Comparison of ENCODE assay signal across 18 mouse cellular contexts in the genomic region with DNA sequence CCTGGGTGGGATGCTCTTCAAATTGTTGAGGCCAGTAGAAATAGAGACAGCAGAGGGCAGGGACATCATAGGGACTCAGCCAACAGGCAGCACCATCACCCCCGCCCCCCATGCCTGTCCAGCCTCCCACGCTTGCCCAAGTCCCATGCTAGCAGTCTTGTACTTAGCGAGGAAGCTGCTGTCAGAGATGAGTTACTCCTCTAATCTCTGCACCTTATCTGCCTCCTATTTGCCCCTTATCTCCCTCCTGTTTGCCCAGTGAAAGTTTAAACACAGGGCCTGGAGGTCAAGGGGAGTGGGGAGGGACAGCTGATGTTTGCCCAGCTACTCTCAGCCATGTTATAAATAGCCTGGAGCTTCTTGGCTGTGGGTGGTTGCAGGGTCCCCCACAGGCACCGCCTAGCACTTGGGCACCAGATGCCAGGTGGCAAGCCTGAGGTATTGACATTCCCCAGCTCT. TPM values are rescaled to one million over a fixed set of nuclear protein-coding genes. Genes with fewer than 3 reads are reported as not detected.
DNase-seq lines count a peak whose midpoint lies in the region; ATAC-seq and TF ChIP-seq lines count a peak whose summit lies in the region.
"Had no signal": no experiment of that assay in that cellular context is flagged by ENCODE, and none has a peak within 500 bp of the region (broad histone marks: within the 10 kb centered on the region; RNA-seq: fewer than 3 reads in every experiment).

No protein-coding gene starts in this region.

- no peak for TF ChIP-seq POLR2A in thymus, adult 2 months (IDR thresholded peaks at IDR 0.05; ENCODE audit: control insufficient read depth, extremely low read depth, insufficient read depth, low read length, poor library complexity)

- no peaks in the 10 kb centered on the region for H3K36me3 ChIP-seq in hindbrain, embryonic 10.5 days
- H3K36me3 ChIP-seq in hindbrain, embryonic 11.5 days (ENCODE audit: control insufficient read depth, insufficient read depth, low read length) = no peaks in the 10 kb centered on the region
- H3K36me3 ChIP-seq in thymus, adult 2 months (ENCODE audit: control insufficient read depth, insufficient read depth, low read length) = no peaks in the 10 kb centered on the region
- no peaks in the 10 kb centered on the region for H3K36me3 ChIP-seq in heart, postnatal 0 days (replicated peaks; ENCODE audit: control insufficient read depth, insufficient read depth, low read length)
- no peaks in the 10 kb centered on the region for H3K36me3 ChIP-seq in stomach, embryonic 15.5 days
- H3K36me3 ChIP-seq: neural tube, embryonic 13.5 days had no signal

- no peak overlapping the region for H3K9ac ChIP-seq in hindbrain, embryonic 11.5 days (ENCODE audit: low read depth, low read length)
- no peak overlapping the region for H3K9ac ChIP-seq in heart, postnatal 0 days (replicated peaks; ENCODE audit: low read depth, low read length)
- no peak overlapping the region for H3K9ac ChIP-seq in stomach, embryonic 15.5 days
- H3K9ac ChIP-seq: neural tube, embryonic 13.5 days had no signal

- peak; percentile 63; the same call in 1 of the 2 replicates for TF ChIP-seq EP300 in heart, postnatal 0 days (IDR thresholded peaks at IDR 0.05; ENCODE audit: low read depth)

- H3K4me2 ChIP-seq in hindbrain, embryonic 11.5 days (replicated peaks; ENCODE audit: low read depth, low read length) = no peak overlapping the region
- no peak overlapping the region for H3K4me2 ChIP-seq in heart, postnatal 0 days (ENCODE audit: low read depth, low read length)
- no peak overlapping the region for H3K4me2 ChIP-seq in stomach, embryonic 15.5 days
- H3K4me2 ChIP-seq: midbrain, embryonic 11.5 days; neural tube, embryonic 13.5 days had no signal

- DNase-seq in hindbrain, embryonic 10.5 days (ENCODE audit: low spot score) = no peak
- DNase-seq in hindbrain, embryonic 11.5 days (ENCODE audit: low spot score) = no peak
- DNase-seq in thymus, adult 2 months = no peak
- no peak for DNase-seq in thymus, postnatal 36 days
- DNase-seq in heart, postnatal 0 days (ENCODE audit: low spot score) = peak; percentile 78
- DNase-seq in adrenal gland, postnatal 25 days = no peak
- DNase-seq in spleen, postnatal 14 days (ENCODE audit: low spot score in 2 of 2) = no peak
- DNase-seq: cerebellum, postnatal 14 days; kidney, postnatal 4 days; left cerebral cortex, postnatal 4 days; thymus, postnatal 4 days had no signal

- H3K27me3 ChIP-seq in hindbrain, embryonic 10.5 days (ENCODE audit: insufficient read depth, poor library complexity, severe bottlenecking) = no peaks in the 10 kb centered on the region; the same call in 1 of the 2 replicates
- H3K27me3 ChIP-seq in hindbrain, embryonic 11.5 days (ENCODE audit: control insufficient read depth, insufficient read depth, low read length) = no peaks in the 10 kb centered on the region
- H3K27me3 ChIP-seq in thymus, adult 2 months (ENCODE audit: control insufficient read depth, insufficient read depth, low read length) = no peaks in the 10 kb centered on the region
- no peaks in the 10 kb centered on the region for H3K27me3 ChIP-seq in heart, postnatal 0 days (ENCODE audit: control insufficient read depth, insufficient read depth, low read length)
- no peaks in the 10 kb centered on the region for H3K27me3 ChIP-seq in stomach, embryonic 15.5 days (replicated peaks)
- H3K27me3 ChIP-seq: neural tube, embryonic 13.5 days had no signal

- H3K4me3 ChIP-seq in hindbrain, embryonic 10.5 days = no peak overlapping the region
- H3K4me3 ChIP-seq in hindbrain, embryonic 11.5 days (ENCODE audit: low read depth, low read length) = no peak overlapping the region
- no peak overlapping the region for H3K4me3 ChIP-seq in thymus, adult 2 months (ENCODE audit: control insufficient read depth, insufficient read depth, low read length)
- no peak overlapping the region for H3K4me3 ChIP-seq in heart, postnatal 0 days (ENCODE audit: low read depth, low read length)
- H3K4me3 ChIP-seq in stomach, embryonic 15.5 days (replicated peaks) = no peak overlapping the region
- H3K4me3 ChIP-seq: erythroblast, embryonic 14.5 days; neural tube, embryonic 13.5 days had no signal

- H3K27ac ChIP-seq in hindbrain, embryonic 10.5 days = peak overlapping the region; percentile 46; the same call in 1 of the 2 replicates
- H3K27ac ChIP-seq in hindbrain, embryonic 11.5 days (ENCODE audit: low read depth, low read length) = no peak overlapping the region
- peak overlapping the region; percentile 4; the same call in 1 of the 2 replicates for H3K27ac ChIP-seq in thymus, adult 2 months (ENCODE audit: control insufficient read depth, insufficient read depth, low read length)
- peak overlapping the region; percentile 77 for H3K27ac ChIP-seq in heart, postnatal 0 days (ENCODE audit: low read depth)
- H3K27ac ChIP-seq in stomach, embryonic 15.5 days = peak overlapping the region; percentile 23
- H3K27ac ChIP-seq: neural tube, embryonic 13.5 days had no signal

- 65% methylated on average over 4 of the region's 4 CpGs for WGBS in hindbrain, embryonic 10.5 days
- 73% methylated on average over 4 of the region's 4 CpGs for WGBS in hindbrain, embryonic 11.5 days
- whole genome bisulfite sequencing in thymus, adult 2 months = 57% methylated on average over 4 of the region's 4 CpGs
- 24% methylated on average over 4 of the region's 4 CpGs for WGBS in heart, postnatal 0 days
- WGBS in stomach, embryonic 15.5 days = 30% methylated on average over 4 of the region's 4 CpGs

- no peaks in the 10 kb centered on the region for H3K9me3 ChIP-seq in hindbrain, embryonic 10.5 days
- H3K9me3 ChIP-seq in hindbrain, embryonic 11.5 days (ENCODE audit: control insufficient read depth, low read length) = no peaks in the 10 kb centered on the region
- H3K9me3 ChIP-seq in heart, postnatal 0 days (replicated peaks; ENCODE audit: control insufficient read depth, low read length) = no peaks in the 10 kb centered on the region
- no peaks in the 10 kb centered on the region for H3K9me3 ChIP-seq in stomach, embryonic 15.5 days
- H3K9me3 ChIP-seq: neural tube, embryonic 13.5 days had no signal

- ATAC-seq in hindbrain, embryonic 11.5 days (ENCODE audit: low FRiP score) = no peak
- peak; percentile 78 for ATAC-seq in heart, postnatal 0 days (ENCODE audit: insufficient read depth, low read depth)
- peak; percentile 61 for ATAC-seq in stomach, embryonic 15.5 days (ENCODE audit: insufficient read depth, low FRiP score, low read depth)
- ATAC-seq: hindbrain, embryonic 16.5 days had no signal

- TF ChIP-seq CTCF in thymus, adult 2 months (IDR thresholded peaks at IDR 0.05; ENCODE audit: borderline replicate concordance, control insufficient read depth, extremely low read depth, insufficient read depth, low read length, poor library complexity) = no peak
- TF ChIP-seq CTCF in heart, postnatal 0 days (IDR thresholded peaks at IDR 0.05; ENCODE audit: low read depth) = no peak

- peaks cover 41% of the 10 kb centered on the region for H3K4me1 ChIP-seq in hindbrain, embryonic 10.5 days (replicated peaks)
- H3K4me1 ChIP-seq in hindbrain, embryonic 11.5 days (replicated peaks; ENCODE audit: control insufficient read depth, insufficient read depth, low read length) = 0 out of 2 replicates have a peak, but pooled peaks cover 4% of the 10 kb centered on the region
- H3K4me1 ChIP-seq in thymus, adult 2 months (replicated peaks; ENCODE audit: control insufficient read depth, insufficient read depth, low read length) = peaks cover 52% of the 10 kb centered on the region
- peaks cover 45% of the 10 kb centered on the region for H3K4me1 ChIP-seq in heart, postnatal 0 days (ENCODE audit: control insufficient read depth, insufficient read depth)
- peaks cover 31% of the 10 kb centered on the region for H3K4me1 ChIP-seq in stomach, embryonic 15.5 days

RNA-seq across cellular contexts. Expression of gene Egfl7, which starts 23.2 kb away (rescaled TPM):
- polyA plus RNA-seq in hindbrain, embryonic 10.5 days (2016; fragmentation: Nextera tagmentation; extraction: Ambion mirVana) = 78.3 and 101 TPM in 2 replicates
- 62.7 and 65.2 TPM in 2 replicates for polyA plus RNA-seq in hindbrain, embryonic 11.5 days (2014; fragmentation: Nextera tagmentation; extraction: Ambion mirVana)
- 63.9 and 105 TPM in 2 replicates for polyA plus RNA-seq in thymus, adult 2 months (2012; rRNA removed)
- 375 and 401 TPM in 2 replicates for total RNA-seq in heart, postnatal 0 days (2014; rRNA removed; ENCODE audit: low replicate concordance)
- 158 and 159 TPM in 2 replicates for polyA plus RNA-seq in heart, postnatal 0 days (2015; fragmentation: Nextera tagmentation; extraction: Ambion mirVana)
- 121 and 128 TPM in 2 replicates for polyA plus RNA-seq in stomach, embryonic 15.5 days (2015; fragmentation: Nextera tagmentation; extraction: Ambion mirVana)
- 159 and 211 TPM in 2 replicates for total RNA-seq in adrenal gland, postnatal 25 days (2021)

RNA-seq across cellular contexts. Expression of gene Gm20532, which starts 29.9 kb away (rescaled TPM):
- polyA plus RNA-seq in hindbrain, embryonic 10.5 days (2016; fragmentation: Nextera tagmentation; extraction: Ambion mirVana) = not detected in 2 replicates
- not detected in 2 replicates for polyA plus RNA-seq in hindbrain, embryonic 11.5 days (2014; fragmentation: Nextera tagmentation; extraction: Ambion mirVana)
- not detected in 2 replicates for polyA plus RNA-seq in thymus, adult 2 months (2012; rRNA removed)
- not detected in 2 replicates for total RNA-seq in heart, postnatal 0 days (2014; rRNA removed; ENCODE audit: low replicate concordance)
- polyA plus RNA-seq in heart, postnatal 0 days (2015; fragmentation: Nextera tagmentation; extraction: Ambion mirVana) = not detected in 2 replicates
- not detected in 2 replicates for polyA plus RNA-seq in stomach, embryonic 15.5 days (2015; fragmentation: Nextera tagmentation; extraction: Ambion mirVana)
- not detected in 2 replicates for total RNA-seq in adrenal gland, postnatal 25 days (2021)
- total RNA-seq: gastrocnemius, adult 18-20 months; left cerebral cortex, postnatal 4 days had no signal
- polyA plus RNA-seq: brain, embryonic 14.5 days; erythroblast, embryonic 14.5 days; hindbrain, embryonic 16.5 days; midbrain, embryonic 11.5 days; neural tube, embryonic 13.5 days had no signal

RNA-seq across cellular contexts. Expression of gene Notch1, which starts 40.1 kb away (rescaled TPM):
- 39.1 and 46.4 TPM in 2 replicates for polyA plus RNA-seq in hindbrain, embryonic 10.5 days (2016; fragmentation: Nextera tagmentation; extraction: Ambion mirVana)
- polyA plus RNA-seq in hindbrain, embryonic 11.5 days (2014; fragmentation: Nextera tagmentation; extraction: Ambion mirVana) = 48.9 and 66.8 TPM in 2 replicates
- 159 and 219 TPM in 2 replicates for polyA plus RNA-seq in thymus, adult 2 months (2012; rRNA removed)
- total RNA-seq in heart, postnatal 0 days (2014; rRNA removed; ENCODE audit: low replicate concordance) = 54.0 and 63.3 TPM in 2 replicates
- 4.9 and 5.7 TPM in 2 replicates for polyA plus RNA-seq in heart, postnatal 0 days (2015; fragmentation: Nextera tagmentation; extraction: Ambion mirVana)
- 16.1 and 17.9 TPM in 2 replicates for polyA plus RNA-seq in stomach, embryonic 15.5 days (2015; fragmentation: Nextera tagmentation; extraction: Ambion mirVana)
- 17.7 and 24.8 TPM in 2 replicates for total RNA-seq in adrenal gland, postnatal 25 days (2021)

RNA-seq across cellular contexts. Expression of gene Agpat2, which starts 47.7 kb away (rescaled TPM):
- 12.3 and 13.5 TPM in 2 replicates for polyA plus RNA-seq in hindbrain, embryonic 10.5 days (2016; fragmentation: Nextera tagmentation; extraction: Ambion mirVana)
- polyA plus RNA-seq in hindbrain, embryonic 11.5 days (2014; fragmentation: Nextera tagmentation; extraction: Ambion mirVana) = 7.3 and 7.5 TPM in 2 replicates
- polyA plus RNA-seq in thymus, adult 2 months (2012; rRNA removed) = 89.3 and 137 TPM in 2 replicates
- total RNA-seq in heart, postnatal 0 days (2014; rRNA removed; ENCODE audit: low replicate concordance) = 41.0 and 49.3 TPM in 2 replicates
- 23.9 and 24.1 TPM in 2 replicates for polyA plus RNA-seq in heart, postnatal 0 days (2015; fragmentation: Nextera tagmentation; extraction: Ambion mirVana)
- polyA plus RNA-seq in stomach, embryonic 15.5 days (2015; fragmentation: Nextera tagmentation; extraction: Ambion mirVana) = 60.1 and 63.4 TPM in 2 replicates
- 290 and 352 TPM in 2 replicates for total RNA-seq in adrenal gland, postnatal 25 days (2021)
